Mouse (Mus musculus) brain, embryonic 14.5 days (tissue): ENCODE data around the gene Vav2.
A peak's percentile ranks its signal among the peaks of the same experiment; 100 is the strongest.

Experiments
- CTCF ChIP-seq: fragments of 200-500 bp; IDR thresholded peaks from 2 replicates; pipeline ENCODE4 v1.5.1; 2012; ENCODE audit warnings: inconsistent platforms, mild to moderate bottlenecking, moderate library complexity, borderline replicate concordance; ENCODE audit not compliant: insufficient read depth, insufficient read length; ENCODE audit errors: extremely low read depth
- POLR2A ChIP-seq: fragments of 200-500 bp; IDR thresholded peaks from 2 replicates; pipeline ENCODE4 v1.6.1; 2012; ENCODE audit warnings: mild to moderate bottlenecking, inconsistent platforms, borderline replicate concordance; ENCODE audit not compliant: poor library complexity, insufficient read depth, insufficient read length, severe bottlenecking; ENCODE audit errors: extremely low read depth

GRCm38 (mm10) chr2:27387209-27387608 lies 39.6 kb downstream of the Vav2 start:
- TF ChIP-seq CTCF, result peak; percentile 17; the same call in 1 of the 2 replicates
- TF ChIP-seq POLR2A, result no peak
